Mouse (Mus musculus) lung, postnatal 25 days (tissue): ENCODE data around the gene Slc6a17.
A peak's percentile ranks its signal among the peaks of the same experiment; 100 is the strongest.

Experiments
- DNase-seq: peaks from one replicate; pipeline ENCODE4 v3.0.0; 2022; ENCODE audit warnings: low spot score

Slc6a17 gene

GRCm38 (mm10) chr3:107466577-107466976 lies 51.2 kb downstream of the Slc6a17 start:
- DNase-seq, result peak; percentile 53

DNA sequence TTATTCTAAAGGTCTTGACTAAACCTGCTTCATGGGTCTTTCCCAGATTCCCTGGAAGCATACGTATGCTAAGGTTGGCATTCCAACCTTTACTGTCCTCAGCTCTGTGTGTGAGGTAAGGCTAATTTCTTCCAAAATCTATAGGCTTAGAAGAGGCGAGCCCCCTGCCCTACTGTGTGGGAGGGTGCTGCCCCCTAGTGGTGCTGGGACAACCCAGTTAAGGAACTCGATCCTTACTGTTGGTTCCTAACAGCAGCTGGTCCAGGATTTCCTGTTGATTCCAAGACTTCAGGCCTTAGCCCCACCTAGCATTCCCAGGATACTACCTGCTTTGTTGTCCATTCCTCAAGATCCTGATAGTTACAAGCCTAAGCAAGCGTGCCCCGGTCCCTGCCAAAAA lies 55.7 kb downstream of the Slc6a17 start:
- peak; percentile 41 for DNase-seq

DNA sequence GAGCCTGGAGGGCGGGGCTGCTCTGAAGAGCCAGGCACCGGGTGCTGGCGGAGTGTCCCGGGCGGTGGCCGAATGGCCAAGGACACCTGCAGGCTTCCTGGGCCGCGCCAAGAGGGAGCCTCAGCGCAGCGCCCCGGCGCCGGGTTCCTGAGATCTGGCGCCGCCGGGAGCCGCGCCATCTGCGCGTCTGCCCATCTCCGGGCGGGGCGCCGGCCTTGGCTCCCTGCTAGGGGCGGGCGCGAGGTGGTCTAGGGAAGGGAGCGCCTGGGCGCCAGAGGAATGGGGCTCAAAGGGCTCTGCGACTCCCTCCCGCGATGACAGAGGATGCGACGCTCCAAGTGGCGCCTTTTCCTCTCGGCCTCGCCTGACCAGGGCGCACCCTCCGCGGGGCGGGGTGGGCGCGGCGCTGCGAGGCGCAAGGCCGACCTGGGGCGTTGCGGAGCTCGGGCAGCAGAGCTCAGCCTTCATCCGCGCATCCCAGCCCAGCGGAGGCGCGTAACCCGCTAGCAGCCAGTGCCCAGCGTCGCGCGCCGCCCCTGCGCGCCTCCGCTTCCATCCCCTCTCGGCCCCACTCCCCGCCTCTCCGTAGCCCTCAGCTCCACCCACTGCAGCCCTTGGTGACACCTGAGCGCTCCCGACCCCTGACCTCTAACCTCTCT lies 57.9 kb downstream of the Slc6a17 start:
- no peak for DNase-seq

DNA sequence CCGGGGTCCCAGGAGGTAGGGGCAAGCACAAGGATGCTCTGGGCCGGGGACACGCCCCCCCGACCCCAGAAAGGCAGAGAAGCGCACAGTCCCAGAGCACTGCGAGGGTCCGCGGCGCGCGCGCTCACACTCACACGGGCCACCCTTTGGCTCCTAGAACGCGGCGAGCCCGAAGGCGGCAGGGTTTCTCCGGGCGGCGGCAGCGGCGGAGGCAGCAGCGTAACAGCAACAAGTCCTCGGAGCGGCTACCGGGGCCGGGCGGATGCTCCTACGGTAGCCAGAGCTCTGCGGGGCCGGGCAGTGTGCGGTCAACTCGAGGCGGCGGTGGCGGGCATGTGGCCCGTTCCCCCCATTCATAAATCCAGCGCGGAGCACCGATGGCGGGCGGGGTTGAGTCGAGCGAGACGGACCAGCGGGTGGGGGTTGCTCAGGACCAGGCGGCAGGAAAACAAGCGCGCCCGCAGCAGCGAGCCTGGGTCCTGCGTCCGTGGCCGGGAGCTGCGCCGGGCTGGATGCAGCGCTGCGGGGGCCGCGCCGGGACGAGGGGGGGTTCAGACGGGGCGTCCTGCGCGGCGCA lies 58.5 kb downstream of the Slc6a17 start, which contains the start of gene Kcnc4:
Gene Kcnc4 (minus strand): TSS at position 357 of the 577 bp plus-strand sequence.
- no peak for DNase-seq

GRCm38 (mm10) chr3:107458528-107459195 lies 59.2 kb downstream of the Slc6a17 start:
- DNase-seq, result no peak

DNA sequence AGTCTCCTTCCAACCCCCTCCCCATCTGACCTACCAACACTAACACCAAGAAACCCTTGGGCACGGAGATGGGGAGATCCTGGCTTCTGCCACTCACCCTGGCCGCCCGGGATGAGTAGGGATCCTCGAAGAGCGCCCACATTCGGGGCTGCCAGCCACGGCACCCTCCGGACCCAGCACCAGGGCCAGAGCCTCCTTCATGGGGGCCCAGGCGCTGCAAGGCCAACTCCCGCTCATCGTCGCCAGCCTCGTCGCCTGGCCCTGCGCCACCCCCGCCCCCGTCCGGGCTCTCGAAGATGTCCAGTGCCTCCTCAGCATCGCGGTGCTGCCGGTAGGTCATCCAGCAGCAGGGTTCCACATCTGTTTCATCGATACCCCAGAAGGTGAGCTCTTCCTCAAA lies 59.7 kb downstream of the Slc6a17 start:
- DNase-seq, result no peak

DNA sequence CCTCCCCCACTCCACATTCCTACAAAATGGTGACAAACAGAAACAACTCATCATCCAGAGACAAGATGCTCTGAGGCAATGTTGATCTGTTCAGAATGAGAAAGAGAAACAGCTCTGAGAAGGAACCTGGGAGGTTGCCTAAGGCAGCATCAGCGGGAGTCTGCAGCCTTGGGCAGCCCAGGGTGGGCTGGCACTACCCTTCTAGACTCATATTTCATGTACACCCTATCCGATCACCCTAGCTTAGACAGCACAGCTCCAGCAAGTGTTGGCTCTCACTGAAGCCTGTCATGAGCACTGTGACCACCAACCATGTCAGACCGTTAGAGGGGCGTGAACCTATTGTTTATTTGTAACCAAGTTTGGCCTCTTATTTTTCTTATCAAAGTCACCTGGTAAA lies 63.5 kb downstream of the Slc6a17 start:
- DNase-seq, result no peak

- DNase-seq, result no peak
These were observed 71.0 kb downstream of the Slc6a17 start for GRCm38 (mm10) chr3:107446822-107447221.

DNA sequence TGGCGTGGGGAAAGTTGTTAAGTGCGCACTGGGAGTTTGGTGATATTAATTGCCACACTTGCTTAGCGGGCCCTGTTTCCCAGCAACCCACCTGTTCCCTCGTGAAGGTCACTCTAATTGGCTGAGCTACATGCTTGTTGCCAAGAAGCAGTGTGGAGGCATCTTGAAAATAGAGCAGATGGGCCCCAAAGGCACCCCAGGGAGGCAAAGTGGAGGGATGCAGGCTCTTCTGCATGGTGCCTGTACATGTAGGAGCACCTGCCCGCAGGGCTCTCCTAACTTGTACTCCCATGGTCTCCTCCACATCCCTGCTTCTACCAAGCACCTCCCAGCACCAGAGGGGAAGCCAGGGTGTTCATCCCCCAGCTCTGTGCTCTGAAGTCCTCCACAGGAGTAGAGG lies 74.0 kb downstream of the Slc6a17 start:
- DNase-seq, result no peak

DNA sequence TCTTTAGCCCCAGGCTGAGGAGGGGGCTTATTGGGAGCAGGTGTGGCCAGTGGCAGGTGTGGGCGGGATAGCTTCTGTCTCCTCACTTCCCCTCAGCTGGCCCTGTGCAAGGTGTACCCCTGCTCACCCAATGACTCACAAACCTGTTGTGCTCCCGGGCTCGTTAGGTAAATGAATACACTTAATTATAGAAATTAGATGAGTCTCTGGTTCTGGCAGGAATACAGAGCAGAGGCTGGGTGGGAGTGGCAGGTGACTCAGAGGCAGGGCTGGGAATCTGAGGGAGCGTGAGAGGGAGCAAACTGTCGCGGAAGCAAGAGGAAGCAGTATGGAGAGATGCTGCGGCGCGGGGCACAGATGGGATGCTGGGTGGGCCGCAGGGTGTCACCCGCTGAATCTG lies 75.6 kb downstream of the Slc6a17 start:
- DNase-seq, result no peak

DNA sequence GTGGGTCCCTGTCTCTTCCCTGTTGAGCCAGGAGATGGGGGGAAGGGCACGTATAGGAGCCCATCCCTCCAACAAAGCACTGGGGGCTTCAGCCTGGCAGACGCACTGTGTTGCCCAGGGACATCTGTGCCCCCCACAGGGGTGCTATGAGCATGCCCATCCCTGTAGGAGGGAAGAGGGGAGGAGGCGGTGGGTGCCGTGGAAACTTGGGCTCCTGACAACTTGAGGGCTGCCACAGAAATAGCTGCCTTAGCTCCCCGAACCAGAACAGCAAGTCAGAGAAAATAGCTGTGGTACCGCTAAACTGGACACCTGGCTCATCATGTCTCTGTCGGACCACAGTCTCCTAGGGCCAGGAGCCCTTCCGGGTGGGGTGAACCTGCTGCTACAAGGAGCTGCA lies 76.5 kb downstream of the Slc6a17 start:
- DNase-seq, result no peak

- DNase-seq, result no peak
These were observed 78.5 kb downstream of the Slc6a17 start for GRCm38 (mm10) chr3:107439280-107439679.

- DNase-seq, result no peak
These were observed 80.2 kb downstream of the Slc6a17 start for GRCm38 (mm10) chr3:107437666-107438065.

- no peak for DNase-seq
These were observed 81.4 kb downstream of the Slc6a17 start for GRCm38 (mm10) chr3:107436434-107436833.

- no peak for DNase-seq
These were observed 84.2 kb downstream of the Slc6a17 start for GRCm38 (mm10) chr3:107433614-107434013.

DNA sequence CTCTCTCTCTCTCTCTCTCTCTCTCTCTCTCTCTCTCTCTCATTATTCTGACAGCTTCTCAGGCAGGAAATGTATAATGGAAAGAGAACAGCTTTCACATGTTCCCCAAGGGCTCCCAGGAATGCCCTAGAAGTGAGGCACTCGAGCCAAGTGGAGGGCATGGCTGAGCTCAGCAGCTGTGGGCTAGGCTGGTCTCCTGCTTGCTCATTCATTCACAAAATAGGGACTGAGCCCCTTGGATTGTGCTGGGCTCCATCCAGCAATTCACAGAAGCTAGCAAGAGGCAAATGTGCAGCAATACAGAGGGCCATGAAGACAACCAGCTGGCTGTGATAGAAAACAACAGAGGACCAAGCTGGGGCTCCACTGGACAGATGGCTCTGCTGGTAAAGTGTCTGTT lies 86.5 kb downstream of the Slc6a17 start:
- no peak for DNase-seq

GRCm38 (mm10) chr3:107424258-107425041 lies 93.4 kb downstream of the Slc6a17 start:
- no peak for DNase-seq

DNA sequence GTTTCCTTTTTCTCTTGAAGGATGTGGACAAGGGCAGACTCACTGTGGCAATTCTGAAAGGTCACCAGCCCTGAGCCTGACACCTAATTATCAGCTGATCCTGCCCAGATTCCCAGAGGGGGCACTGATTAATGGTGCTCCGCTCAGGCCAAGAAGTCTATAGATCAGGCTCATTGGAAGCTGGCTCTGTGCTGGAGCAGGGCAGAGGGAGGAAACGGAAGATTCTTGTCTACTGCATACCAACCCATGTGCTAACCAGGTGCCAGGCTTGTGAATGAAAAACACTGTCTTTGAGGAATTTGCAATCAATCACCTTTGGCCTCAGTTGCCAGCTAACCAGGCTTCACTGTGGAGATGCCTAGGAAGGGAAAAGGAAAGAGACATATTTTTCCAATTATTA lies 97.7 kb downstream of the Slc6a17 start:
- no peak for DNase-seq
